ENCODE assay signal across 8 mouse cellular contexts in the genomic region with DNA sequence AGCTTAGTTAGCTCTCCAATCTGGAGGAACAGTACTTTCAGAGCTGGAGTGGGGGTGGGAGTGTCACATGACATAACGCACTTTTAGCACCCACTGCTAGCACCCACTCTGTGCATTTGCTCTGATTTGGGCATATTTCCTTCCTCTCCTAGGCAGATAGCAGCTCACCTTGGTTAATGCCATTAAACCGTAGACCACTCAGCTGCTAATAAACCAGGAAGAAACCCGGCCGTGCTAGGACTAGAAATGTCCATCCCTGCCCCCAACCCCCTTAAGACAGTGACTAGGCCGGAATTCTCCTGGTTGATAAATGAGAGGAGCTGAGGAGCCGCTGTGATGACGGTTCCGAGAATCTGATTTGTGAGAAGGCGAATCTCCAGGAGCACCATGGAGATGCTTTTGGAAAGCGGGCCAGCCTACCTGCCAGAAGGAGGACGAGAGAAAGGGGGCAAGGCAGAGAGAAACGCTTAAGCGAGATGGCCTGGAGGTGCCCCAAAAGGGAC. TPM values are rescaled to one million over a fixed set of nuclear protein-coding genes. Genes with fewer than 3 reads are reported as not detected.
A peak's percentile ranks its signal among the peaks of the same experiment; 100 is the strongest.
DNase-seq lines count a peak whose midpoint lies in the region; ATAC-seq and TF ChIP-seq lines count a peak whose summit lies in the region.

A gene (plus strand): TSS at position 70 of the 503 bp plus-strand sequence.

- H3K27ac ChIP-seq in heart, postnatal 0 days (ENCODE audit: low read depth): no peak within 1 kb of the TSS
- peak within 1 kb of the TSS; percentile 95 for H3K27ac ChIP-seq in cortical plate, adult 2 months (ENCODE audit: insufficient read depth, low read length)
- H3K27ac ChIP-seq in hindbrain, embryonic 14.5 days: peak within 1 kb of the TSS; percentile 93
- no peak within 1 kb of the TSS for H3K27ac ChIP-seq in limb, embryonic 12.5 days

- H3K4me2 ChIP-seq in heart, postnatal 0 days (ENCODE audit: low read depth, low read length): peak within 1 kb of the TSS; percentile 94
- peak within 1 kb of the TSS; percentile 61 for H3K4me2 ChIP-seq in hindbrain, embryonic 14.5 days (replicated peaks)
- H3K4me2 ChIP-seq in limb, embryonic 12.5 days: peak within 1 kb of the TSS; percentile 100

- ATAC-seq in heart, postnatal 0 days (ENCODE audit: insufficient read depth, low read depth): no peak
- peak; percentile 19 for ATAC-seq in hindbrain, embryonic 14.5 days (ENCODE audit: low FRiP score)
- no peak for ATAC-seq in limb, embryonic 12.5 days (ENCODE audit: insufficient number of reproducible peaks, insufficient read depth, low FRiP score, low TSS enrichment, low read depth)

- H3K4me3 ChIP-seq in heart, postnatal 0 days (ENCODE audit: low read depth, low read length): peak within 1 kb of the TSS; percentile 53
- peak within 1 kb of the TSS; percentile 86 for H3K4me3 ChIP-seq in cortical plate, adult 2 months (ENCODE audit: insufficient read depth, low read length)
- peak within 1 kb of the TSS; percentile 84 for H3K4me3 ChIP-seq in hindbrain, embryonic 14.5 days (replicated peaks; ENCODE audit: low read length)
- peak within 1 kb of the TSS; percentile 66 for H3K4me3 ChIP-seq in limb, embryonic 12.5 days (replicated peaks)

- no peak for DNase-seq in heart, postnatal 0 days (ENCODE audit: low spot score)
- DNase-seq in heart, adult 9 months (ENCODE audit: low spot score in 2 of 2): no peak
- peak; percentile 57 for DNase-seq in hindbrain, embryonic 14.5 days (ENCODE audit: low spot score)
- DNase-seq in right cerebral cortex, postnatal 36 days (ENCODE audit: low spot score in 2 of 2): peak; percentile 77 to 92
- DNase-seq in ovary, postnatal 10 days (ENCODE audit: low spot score): no peak
- no peak for DNase-seq in MN1 (ENCODE audit: low spot score)

- TF ChIP-seq POLR2A in cortical plate, adult 2 months (IDR thresholded peaks at IDR 0.05; ENCODE audit: extremely low read depth, insufficient read depth, low read length): peak; percentile 92

- TF ChIP-seq CTCF in heart, postnatal 0 days (IDR thresholded peaks at IDR 0.05; ENCODE audit: low read depth): no peak
- TF ChIP-seq CTCF in cortical plate, adult 2 months (IDR thresholded peaks at IDR 0.05; ENCODE audit: extremely low read depth, insufficient read depth, low read length): no peak

- 16% methylated on average over 13 of the region's 13 CpGs for WGBS in heart, postnatal 0 days
- 6% methylated on average over 13 of the region's 13 CpGs for WGBS in hindbrain, embryonic 14.5 days
- 6% methylated on average over 13 of the region's 13 CpGs for WGBS in limb, embryonic 12.5 days

- no peaks in the 10 kb centered on the region for H3K9me3 ChIP-seq in heart, postnatal 0 days (replicated peaks; ENCODE audit: control insufficient read depth, low read length)
- H3K9me3 ChIP-seq in hindbrain, embryonic 14.5 days (ENCODE audit: control insufficient read depth, low read length): no peaks in the 10 kb centered on the region
- no peaks in the 10 kb centered on the region for H3K9me3 ChIP-seq in limb, embryonic 12.5 days

- peaks cover 69% of the 10 kb centered on the region for H3K27me3 ChIP-seq in heart, postnatal 0 days (ENCODE audit: control insufficient read depth, insufficient read depth, low read length)
- H3K27me3 ChIP-seq in hindbrain, embryonic 14.5 days (ENCODE audit: control insufficient read depth, insufficient read depth, low read length): no peaks in the 10 kb centered on the region
- peaks cover 52% of the 10 kb centered on the region for H3K27me3 ChIP-seq in limb, embryonic 12.5 days

- peaks cover 12% of the 10 kb centered on the region; the same call in 1 of the 2 replicates for H3K4me1 ChIP-seq in heart, postnatal 0 days (ENCODE audit: control insufficient read depth, insufficient read depth)
- peaks cover 15% of the 10 kb centered on the region for H3K4me1 ChIP-seq in cortical plate, adult 2 months (ENCODE audit: control insufficient read depth, insufficient read depth, low read length)
- peaks cover 33% of the 10 kb centered on the region for H3K4me1 ChIP-seq in hindbrain, embryonic 14.5 days (replicated peaks; ENCODE audit: control insufficient read depth, insufficient read depth, low read length)
- H3K4me1 ChIP-seq in limb, embryonic 12.5 days (replicated peaks): peaks cover 10% of the 10 kb centered on the region; the same call in 1 of the 2 replicates

- no peaks in the 10 kb centered on the region for H3K36me3 ChIP-seq in heart, postnatal 0 days (replicated peaks; ENCODE audit: control insufficient read depth, insufficient read depth, low read length)
- H3K36me3 ChIP-seq in hindbrain, embryonic 14.5 days (replicated peaks; ENCODE audit: control insufficient read depth, insufficient read depth): no peaks in the 10 kb centered on the region
- no peaks in the 10 kb centered on the region for H3K36me3 ChIP-seq in limb, embryonic 12.5 days

- no peak for TF ChIP-seq EP300 in heart, postnatal 0 days (IDR thresholded peaks at IDR 0.05; ENCODE audit: low read depth)

- H3K9ac ChIP-seq in heart, postnatal 0 days (replicated peaks; ENCODE audit: low read depth, low read length): no peak within 1 kb of the TSS
- H3K9ac ChIP-seq in hindbrain, embryonic 14.5 days: peak within 1 kb of the TSS; percentile 95
- H3K9ac ChIP-seq in limb, embryonic 12.5 days (replicated peaks): peak within 1 kb of the TSS; percentile 75

RNA-seq across cellular contexts. Expression of the gene that starts here (rescaled TPM):
- total RNA-seq in heart, postnatal 0 days (2014; rRNA removed; ENCODE audit: low replicate concordance): 0.04 TPM in 2 replicates
- 0.05 and 0.12 TPM in 2 replicates for polyA plus RNA-seq in heart, postnatal 0 days (2015; fragmentation: Nextera tagmentation; extraction: Ambion mirVana)
- 198 and 220 TPM in 2 replicates for polyA plus RNA-seq in cortical plate, adult 2 months (2012; rRNA removed)
- 38.3 and 38.4 TPM in 2 replicates for polyA plus RNA-seq in hindbrain, embryonic 14.5 days (2014; fragmentation: Nextera tagmentation; extraction: Ambion mirVana)
- 2.6 and 2.7 TPM in 2 replicates for polyA plus RNA-seq in limb, embryonic 12.5 days (2016; fragmentation: Nextera tagmentation; extraction: Ambion mirVana)

Comparison
In these comparisons a context has a peak if more than half of its experiments do, and no peak if none do; other contexts are left out.
1. RNA of the gene that starts here (polyA plus RNA-seq): 198 to 220 TPM in cortical plate, adult 2 months and 38.3 to 38.4 TPM in hindbrain, embryonic 14.5 days; 2.6 to 2.7 TPM in limb, embryonic 12.5 days and 0.05 to 0.12 TPM in heart, postnatal 0 days; every median in the first group is over 10 times any median in the second.
2. DNase-seq: peak in hindbrain, embryonic 14.5 days (single experiment) and right cerebral cortex, postnatal 36 days (2 of 2); none in heart, postnatal 0 days (single experiment), heart, adult 9 months (0 of 2), ovary, postnatal 10 days (single experiment) and MN1 (single experiment).
3. H3K27ac ChIP-seq: peak in cortical plate, adult 2 months (single experiment) and hindbrain, embryonic 14.5 days (single experiment); none in heart, postnatal 0 days (single experiment) and limb, embryonic 12.5 days (single experiment).
4. Peak in every context shown above with its lines, with median percentiles within 50 percentile points of each other: H3K4me2 ChIP-seq and H3K4me3 ChIP-seq.